Mouse (Mus musculus) intestine, postnatal 0 days (tissue): ENCODE results near the gene Adcyap1. TPM values are rescaled to one million over a fixed set of nuclear protein-coding genes. Genes with fewer than 3 reads are reported as not detected.

Source experiments
- ATAC-seq: fragments of 200-750 bp; cut with Nextera tagmentation; 2 replicates; pipeline ENCODE4 v1.8.0; 2017; ENCODE audit warnings: mild to moderate bottlenecking, moderate TSS enrichment, moderate library complexity
- H3K27ac ChIP-seq: fragments of 300-500 bp; sonication (generic); 2 replicates; pipeline ENCODE4 v1.5.1; 2014; ENCODE audit warnings: mild to moderate bottlenecking, low read depth, low read length, moderate library complexity
- H3K27me3 ChIP-seq: fragments of 300-500 bp; sonication (generic); replicated peaks from 2 replicates; pipeline ENCODE4 v1.6.1; 2014; ENCODE audit warnings: low read length, mixed read lengths; ENCODE audit not compliant: control insufficient read depth, insufficient read depth
- H3K36me3 ChIP-seq: fragments of 300-500 bp; sonication (generic); 2 replicates; pipeline ENCODE4 v1.6.1; 2014; ENCODE audit warnings: mild to moderate bottlenecking, moderate library complexity; ENCODE audit not compliant: control insufficient read depth, insufficient read depth
- H3K4me1 ChIP-seq: fragments of 300-500 bp; sonication (generic); replicated peaks from 2 replicates; pipeline ENCODE4 v1.6.1; 2014; ENCODE audit warnings: antibody characterized with exemption, low read length, mixed read lengths; ENCODE audit not compliant: control insufficient read depth, insufficient read depth
- H3K4me2 ChIP-seq: fragments of 300-500 bp; sonication (generic); replicated peaks from 2 replicates; pipeline ENCODE4 v1.6.1; 2014; ENCODE audit warnings: low read depth, mild to moderate bottlenecking, moderate library complexity
- H3K4me3 ChIP-seq: fragments of 300-500 bp; sonication (generic); 2 replicates; pipeline ENCODE4 v1.5.1; 2014; ENCODE audit warnings: low read depth, low read length
- H3K9ac ChIP-seq: fragments of 300-500 bp; sonication (generic); 2 replicates; pipeline ENCODE4 v1.6.1; 2014; ENCODE audit warnings: mild to moderate bottlenecking, low read depth, low read length
- H3K9me3 ChIP-seq: fragments of 300-500 bp; sonication (generic); 2 replicates; pipeline ENCODE4 v1.6.1; 2016; ENCODE audit warnings: mixed run types; ENCODE audit not compliant: control insufficient read depth
- CTCF ChIP-seq: sonication (generic); IDR thresholded peaks from 2 replicates; pipeline ENCODE4 v1.5.1; 2016; ENCODE audit warnings: low read depth, mild to moderate bottlenecking, control low read depth, antibody characterized with exemption, moderate library complexity
- whole genome bisulfite sequencing: fragments of 180-500 bp; shearing (Covaris S2); extraction: QIAGEN DNeasy Blood & Tissue Kit; methylation state at CpG from one replicate; pipeline ENCODE4 v1.1.7; 2014; 5-methylcytosine and 5-hydroxymethylcytosine counted together
- polyA plus RNA-seq: library from polyadenylated mRNA; unstranded; fragments of >200 nt; fragmentation: Nextera tagmentation; extraction: Ambion mirVana; gene quantifications from 2 replicates; pipeline ENCODE4 v1.2.1, GENCODE M21; 2015

The Adcyap1 gene
- polyA plus RNA-seq, 1 experiment from 2014 or later, result 0.99 TPM

DNA sequence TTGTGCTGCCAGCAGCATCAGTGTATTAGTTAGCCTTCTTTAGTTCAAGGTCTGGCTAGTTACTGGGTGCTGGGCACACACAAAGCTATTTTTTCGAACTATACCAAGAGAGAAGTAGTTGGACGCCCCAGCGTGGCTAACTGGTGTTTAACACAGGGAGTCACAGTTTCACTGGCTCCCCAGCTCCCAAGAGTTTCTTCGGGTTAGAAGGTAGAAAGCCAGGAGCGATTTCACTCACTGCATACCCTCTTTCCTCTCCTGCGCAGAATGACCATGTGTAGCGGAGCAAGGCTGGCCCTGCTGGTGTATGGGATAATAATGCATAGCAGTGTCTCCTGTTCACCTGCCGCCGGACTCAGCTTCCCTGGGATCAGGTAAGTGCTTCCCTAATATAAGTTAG, 930 bp downstream of the Adcyap1 start:
- no peak overlapping the region for H3K27ac ChIP-seq
- no peak for ATAC-seq
- no peak overlapping the region for H3K9ac ChIP-seq
- H3K4me3 ChIP-seq, result no peak overlapping the region
- 0 out of 2 replicates have a peak, but pooled peaks cover 5% of the 10 kb centered on the region for H3K4me1 ChIP-seq
- no peaks in the 10 kb centered on the region for H3K36me3 ChIP-seq
- H3K4me2 ChIP-seq, result no peak overlapping the region
- 7% methylated on average over 9 of the region's 9 CpGs for WGBS
- H3K27me3 ChIP-seq, result peaks cover 56% of the 10 kb centered on the region
- H3K9me3 ChIP-seq, result no peaks in the 10 kb centered on the region
- no peak for TF ChIP-seq CTCF

DNA sequence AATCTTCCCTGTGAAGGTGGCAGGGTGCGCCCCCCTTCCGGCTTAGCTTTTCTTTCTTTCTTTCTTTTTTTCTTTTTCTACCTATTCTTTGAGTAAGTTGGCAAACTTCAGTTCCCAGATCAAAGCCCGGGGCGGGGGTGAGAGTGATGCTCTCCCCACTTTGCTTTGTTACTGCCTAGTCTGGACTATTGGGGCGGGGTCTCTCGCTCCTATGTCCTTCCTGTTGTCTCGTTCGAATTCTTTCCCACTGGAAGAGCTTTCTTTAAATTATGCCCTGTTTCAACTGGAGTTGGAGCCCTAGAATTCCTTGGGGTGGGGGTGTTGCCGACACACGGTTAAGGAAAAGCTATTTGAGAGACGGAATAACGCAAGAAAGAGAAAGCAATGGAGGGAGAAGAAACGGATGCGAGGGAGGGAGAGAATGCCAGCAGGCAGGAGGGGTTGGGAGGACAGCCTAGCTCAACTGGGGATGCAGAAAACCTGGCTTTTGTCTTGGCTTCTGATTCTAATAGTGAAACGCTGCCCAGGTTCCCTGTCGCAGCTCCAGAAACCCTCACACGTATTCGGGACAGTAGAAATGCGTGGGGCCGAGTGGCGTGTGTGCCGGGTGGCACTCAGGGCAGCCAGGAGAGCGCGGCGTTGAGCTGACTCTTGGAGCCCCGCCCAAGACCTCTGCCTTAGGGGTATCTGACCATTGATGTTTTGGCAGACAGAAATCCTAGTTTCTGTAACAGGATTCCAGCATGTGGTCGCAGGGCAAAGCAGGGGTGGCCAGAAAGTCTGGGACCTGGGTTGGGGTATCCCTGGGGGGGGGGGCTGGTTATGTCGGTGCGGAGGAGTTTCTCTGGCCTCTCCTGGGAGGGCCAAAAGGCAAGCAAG, 1.8 kb downstream of the Adcyap1 start:
- Histone ChIP-seq H3K9me3 (no peaks in the 10 kb centered on the region), H3K27ac (no peak overlapping the region), H3K4me3 (no peak overlapping the region), H3K27me3 (peaks cover 60% of the 10 kb centered on the region), H3K36me3 (no peaks in the 10 kb centered on the region), H3K9ac (no peak overlapping the region), H3K4me1 (0 out of 2 replicates have a peak, but pooled peaks cover 5% of the 10 kb centered on the region), H3K4me2 (0 out of 2 replicates have a peak overlapping the region, but pooled peaks have one; percentile 21)
- ATAC-seq, result no peak
- WGBS, result 1% methylated on average over 29 of the region's 29 CpGs
- TF ChIP-seq CTCF, result no peak

DNA sequence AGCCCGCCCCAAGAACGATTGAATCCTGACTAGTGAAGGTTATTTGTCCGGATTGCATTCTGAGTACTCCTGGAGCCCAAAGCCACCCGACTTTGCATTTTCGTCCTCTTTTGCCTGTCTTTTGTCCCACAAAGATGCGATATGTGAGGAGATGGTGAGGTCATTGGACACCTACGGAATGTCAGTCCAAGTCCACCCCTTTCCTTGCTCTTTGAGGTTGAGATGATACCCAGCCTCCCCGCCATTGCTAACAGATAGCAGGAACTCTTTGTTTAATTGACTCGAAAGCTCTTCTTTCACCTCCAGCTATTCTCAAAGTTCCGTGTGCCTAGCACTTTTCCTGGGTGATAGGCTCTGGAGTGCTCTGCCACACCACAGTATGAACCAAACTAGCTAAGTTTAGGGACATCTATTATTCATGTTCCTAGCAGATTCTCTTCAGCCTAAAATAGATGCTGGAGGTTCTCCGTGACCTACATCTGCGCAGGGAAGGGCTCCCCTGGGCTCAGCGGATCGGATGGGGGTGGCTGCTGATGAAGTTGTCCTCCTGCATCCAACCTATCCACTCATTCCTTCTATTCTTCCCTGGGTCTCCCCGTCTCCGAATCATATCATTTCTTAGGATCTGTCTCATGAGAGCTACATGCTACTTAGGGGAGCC, 2.6 kb downstream of the Adcyap1 start:
- no peak overlapping the region for H3K4me3 ChIP-seq
- peaks cover 66% of the 10 kb centered on the region for H3K27me3 ChIP-seq
- no peaks in the 10 kb centered on the region for H3K36me3 ChIP-seq
- 4% methylated on average over 16 of the region's 16 CpGs for WGBS
- no peak overlapping the region for H3K4me2 ChIP-seq
- H3K27ac ChIP-seq, result no peak overlapping the region
- no peaks in the 10 kb centered on the region for H3K9me3 ChIP-seq
- H3K4me1 ChIP-seq, result 0 out of 2 replicates have a peak, but pooled peaks cover 5% of the 10 kb centered on the region
- no peak for TF ChIP-seq CTCF
- H3K9ac ChIP-seq, result no peak overlapping the region
- ATAC-seq, result no peak

DNA sequence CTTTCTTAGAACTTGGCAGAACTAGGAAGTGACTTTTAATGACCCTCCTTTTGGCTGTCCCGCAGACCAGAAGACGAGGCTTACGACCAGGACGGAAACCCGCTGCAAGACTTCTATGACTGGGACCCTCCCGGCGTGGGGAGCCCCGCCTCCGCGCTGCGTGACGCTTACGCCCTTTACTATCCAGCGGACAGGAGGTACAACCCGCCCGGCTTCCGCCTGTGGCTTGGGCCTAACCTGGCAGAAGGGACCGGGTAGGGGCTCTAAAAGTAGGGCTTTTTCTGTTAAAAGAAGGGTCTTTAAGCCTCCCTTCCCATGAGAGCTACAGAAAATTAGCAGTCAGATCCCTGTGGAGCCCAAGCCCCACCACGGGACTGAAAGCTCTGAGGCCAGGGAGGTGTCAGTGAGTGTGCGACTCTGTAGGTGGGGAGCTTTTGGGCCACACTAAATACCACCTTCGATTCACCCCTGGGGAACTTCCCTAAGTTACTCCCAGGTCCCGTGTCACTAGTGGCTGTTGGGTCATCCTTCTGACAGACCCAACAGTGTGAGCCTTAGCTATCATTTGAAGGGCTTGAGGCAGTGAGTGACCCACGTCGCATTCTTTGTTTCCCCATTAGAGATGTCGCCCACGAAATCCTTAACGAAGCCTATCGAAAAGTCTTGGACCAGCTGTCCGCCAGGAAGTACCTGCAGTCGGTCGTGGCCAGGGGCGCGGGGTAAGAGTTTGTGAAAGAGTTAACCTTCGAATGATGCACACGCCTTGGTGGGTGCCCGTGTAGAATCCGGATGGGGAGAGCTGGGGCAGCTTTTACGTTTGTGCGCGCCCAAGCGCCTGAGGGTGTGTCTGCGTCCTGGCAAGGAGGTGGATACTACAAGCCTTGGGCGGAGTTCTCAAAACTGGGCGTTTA, 3.6 kb downstream of the Adcyap1 start:
- no peak overlapping the region for H3K9ac ChIP-seq
- ATAC-seq, result no peak
- no peaks in the 10 kb centered on the region for H3K36me3 ChIP-seq
- peak overlapping the region; percentile 19 for H3K4me3 ChIP-seq
- H3K27me3 ChIP-seq, result peaks cover 66% of the 10 kb centered on the region
- no peak overlapping the region for H3K27ac ChIP-seq
- 0 out of 2 replicates have a peak, but pooled peaks cover 5% of the 10 kb centered on the region for H3K4me1 ChIP-seq
- no peak for TF ChIP-seq CTCF
- peak overlapping the region; percentile 51 for H3K4me2 ChIP-seq
- WGBS, result 1% methylated on average over 44 of the region's 44 CpGs
- H3K9me3 ChIP-seq, result no peaks in the 10 kb centered on the region

DNA sequence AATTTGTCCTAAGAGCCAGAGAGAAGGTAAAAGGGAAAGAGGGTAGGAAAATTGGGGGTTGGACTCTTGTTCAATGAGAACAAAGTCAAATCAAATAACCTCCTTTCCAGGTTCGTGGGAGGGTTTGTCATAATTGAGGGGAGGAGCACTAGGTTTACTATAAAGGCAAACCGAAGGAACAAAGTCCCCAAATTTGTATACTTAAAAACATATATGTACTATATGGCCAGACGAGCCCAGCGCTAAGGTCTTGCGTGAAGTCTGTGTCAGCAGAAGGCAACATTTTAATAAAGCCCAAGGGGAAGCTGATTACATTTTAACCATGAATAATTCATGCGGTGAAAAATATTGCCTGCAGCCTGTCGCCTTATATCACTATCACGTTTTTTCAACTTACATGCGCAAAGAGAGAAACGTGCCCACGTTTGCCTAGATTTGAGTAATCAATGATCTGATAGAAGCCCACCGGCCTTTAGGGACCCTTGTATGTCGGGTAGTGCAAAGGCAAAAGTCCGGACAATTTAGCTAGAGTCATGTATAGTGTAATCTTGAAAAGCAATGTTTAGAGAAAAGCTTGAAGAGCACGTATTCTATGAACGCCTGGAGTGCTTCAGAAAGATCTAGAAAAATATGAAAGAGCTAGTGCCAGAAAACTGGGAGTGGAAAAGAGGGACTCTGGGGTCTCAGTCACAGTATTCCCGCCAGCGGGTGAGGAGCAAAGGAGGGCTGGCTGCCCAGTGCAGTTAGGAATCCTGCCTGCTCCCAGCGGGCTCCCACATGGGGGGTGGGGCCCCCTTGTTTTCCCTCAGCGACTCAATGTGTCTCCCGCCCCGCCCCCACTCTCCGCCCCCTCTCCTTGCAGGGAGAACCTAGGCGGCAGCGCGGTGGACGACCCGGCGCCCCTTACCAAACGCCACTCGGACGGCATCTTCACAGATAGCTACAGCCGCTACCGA, 4.5 kb downstream of the Adcyap1 start:
- ATAC-seq, result no peak
- Histone ChIP-seq H3K4me1 (0 out of 2 replicates have a peak, but pooled peaks cover 5% of the 10 kb centered on the region), H3K9ac (no peak overlapping the region), H3K27ac (no peak overlapping the region), H3K4me2 (peak overlapping the region; percentile 51), H3K36me3 (no peaks in the 10 kb centered on the region), H3K9me3 (no peaks in the 10 kb centered on the region), H3K4me3 (peak overlapping the region; percentile 19; the same call in 1 of the 2 replicates), H3K27me3 (peaks cover 66% of the 10 kb centered on the region)
- TF ChIP-seq CTCF, result no peak
- 2% methylated on average over 30 of the region's 34 CpGs for WGBS
